Mouse (Mus musculus): ENCODE measurements around the gene Magee2. TPM values are rescaled to one million over a fixed set of nuclear protein-coding genes. Genes with fewer than 3 reads are reported as not detected.

The Magee2 gene
- polyA plus RNA-seq (2012; ENCODE audit: low replicate concordance): 0.07 TPM in 1 of 2 replicates, not detected in the other

DNA sequence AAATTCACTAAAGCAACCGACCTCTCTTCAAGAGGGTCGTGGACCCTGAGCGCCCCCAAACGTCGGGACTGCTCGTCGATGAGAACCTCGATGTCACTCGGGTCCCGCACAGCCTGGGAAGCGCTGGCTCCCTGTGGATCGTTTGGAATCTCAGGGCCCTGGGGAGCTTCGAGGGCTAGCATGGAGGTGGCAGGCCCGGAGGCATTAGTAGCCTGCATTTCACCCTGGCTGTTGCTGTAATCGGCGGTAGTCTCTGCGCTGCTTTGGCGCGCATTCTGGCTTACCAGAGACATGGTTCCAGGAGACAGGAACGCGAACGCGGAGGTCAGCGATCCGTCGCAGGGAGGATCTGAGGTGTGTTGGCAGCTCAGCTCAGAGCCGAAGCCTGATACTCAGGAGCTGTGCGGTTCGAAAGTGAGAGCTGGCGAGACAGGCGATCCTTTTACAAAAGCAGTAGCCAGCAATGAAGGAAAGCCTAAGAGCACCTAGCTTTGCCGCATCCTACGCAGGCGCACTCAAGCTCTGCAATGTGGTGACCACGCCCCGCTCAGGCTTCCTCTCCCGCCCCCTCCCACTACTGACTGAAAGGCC, at the start of gene Magee2:
Gene Magee2 (minus strand): TSS at position 517 of the 591 bp plus-strand sequence.

Other genes starting within 250 kb of the Magee2 start
- 0.18 and 0.35 TPM in 2 replicates for gene Zdhhc15, start 186.2 kb downstream of the Magee2 start, polyA plus RNA-seq (2012; ENCODE audit: low replicate concordance)
- gene Pbdc1, start 222.5 kb upstream of the Magee2 start, polyA plus RNA-seq (2012; ENCODE audit: low replicate concordance): 2.7 and 75.8 TPM in 2 replicates